In the genomic region with DNA sequence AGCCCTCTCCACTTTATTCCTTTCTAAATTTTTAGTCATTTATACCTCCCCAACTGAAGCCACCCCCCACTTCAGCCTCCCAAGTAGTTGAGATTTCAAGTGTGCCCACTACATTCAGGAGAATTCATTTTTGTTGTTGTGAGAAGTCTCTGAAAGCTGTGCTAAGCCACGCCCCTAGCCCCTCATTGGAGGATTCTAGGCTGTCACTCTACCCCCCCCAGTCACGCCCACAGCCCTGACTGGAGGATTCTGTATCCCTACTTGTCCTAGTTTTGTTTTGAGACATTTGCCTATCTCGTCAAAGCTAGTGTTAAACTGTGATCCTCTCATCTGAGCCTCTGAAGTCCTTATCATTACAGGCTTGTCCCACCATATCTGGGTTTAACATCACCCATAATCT, we compare ENCODE assay signal across 9 mouse cellular contexts. TPM values are rescaled to one million over a fixed set of nuclear protein-coding genes. Genes with fewer than 3 reads are reported as not detected.
DNase-seq lines count a peak whose midpoint lies in the region; ATAC-seq lines count a peak whose summit lies in the region.
"Had no signal": no experiment of that assay in that cellular context is flagged by ENCODE, and none has a peak within 500 bp of the region (broad histone marks: within the 10 kb centered on the region; RNA-seq: fewer than 3 reads in every experiment).

No protein-coding gene starts in this region.

- ATAC-seq in midbrain, embryonic 13.5 days: no peak
- no peak for ATAC-seq in midbrain, embryonic 11.5 days (ENCODE audit: low FRiP score)
- no peak for ATAC-seq in heart, embryonic 14.5 days (ENCODE audit: insufficient number of reproducible peaks, insufficient read depth, low FRiP score, low read depth)
- ATAC-seq in liver, embryonic 16.5 days (ENCODE audit: low read depth): no peak

- 8% methylated on average over 3 of the region's 3 CpGs for WGBS in midbrain, embryonic 13.5 days
- 4% methylated on average over 3 of the region's 3 CpGs for WGBS in midbrain, embryonic 11.5 days
- WGBS in heart, embryonic 14.5 days: 6% methylated on average over 3 of the region's 3 CpGs
- 6% methylated on average over 3 of the region's 3 CpGs for WGBS in liver, embryonic 16.5 days (ENCODE audit: insufficient replicate concordance)

- no peak overlapping the region for H3K9ac ChIP-seq in midbrain, embryonic 13.5 days (replicated peaks)
- no peak overlapping the region for H3K9ac ChIP-seq in midbrain, embryonic 11.5 days (ENCODE audit: low read length)
- no peak overlapping the region for H3K9ac ChIP-seq in heart, embryonic 14.5 days (ENCODE audit: low read length)
- H3K9ac ChIP-seq in liver, embryonic 16.5 days (ENCODE audit: low read depth, low read length): no peak overlapping the region
- H3K9ac ChIP-seq: limb, embryonic 15.5 days had no signal

- no peak overlapping the region for H3K27ac ChIP-seq in midbrain, embryonic 13.5 days
- no peak overlapping the region for H3K27ac ChIP-seq in midbrain, embryonic 11.5 days (ENCODE audit: low read depth, low read length)
- H3K27ac ChIP-seq in heart, embryonic 14.5 days (replicated peaks in 1 of 2; ENCODE audit: control insufficient read depth in 1 of 2, insufficient read depth in 1 of 2, low read depth in 2 of 2, low read length in 2 of 2): no peak overlapping the region
- H3K27ac ChIP-seq in liver, embryonic 16.5 days (ENCODE audit: low read length): no peak overlapping the region
- H3K27ac ChIP-seq: limb, embryonic 15.5 days had no signal

- H3K27me3 ChIP-seq in midbrain, embryonic 13.5 days: no peaks in the 10 kb centered on the region; the same call in 1 of the 2 replicates
- H3K27me3 ChIP-seq in midbrain, embryonic 11.5 days (ENCODE audit: control insufficient read depth, insufficient read depth, low read length): no peaks in the 10 kb centered on the region
- no peaks in the 10 kb centered on the region for H3K27me3 ChIP-seq in heart, embryonic 14.5 days (ENCODE audit: control insufficient read depth, insufficient read depth, low read length)
- H3K27me3 ChIP-seq in liver, embryonic 16.5 days (ENCODE audit: control insufficient read depth, insufficient read depth, low read depth, low read length): no peaks in the 10 kb centered on the region
- H3K27me3 ChIP-seq: limb, embryonic 15.5 days had no signal

- 0 out of 2 replicates have a peak overlapping the region, but pooled peaks have one; percentile 15 for H3K4me2 ChIP-seq in midbrain, embryonic 13.5 days (replicated peaks)
- H3K4me2 ChIP-seq in midbrain, embryonic 11.5 days: no peak overlapping the region
- peak overlapping the region; percentile 25 for H3K4me2 ChIP-seq in heart, embryonic 14.5 days (ENCODE audit: low read length)
- H3K4me2 ChIP-seq in liver, embryonic 16.5 days (ENCODE audit: low read depth, low read length): peak overlapping the region; percentile 24
- H3K4me2 ChIP-seq: limb, embryonic 15.5 days had no signal

- no peaks in the 10 kb centered on the region for H3K9me3 ChIP-seq in midbrain, embryonic 13.5 days
- H3K9me3 ChIP-seq in midbrain, embryonic 11.5 days (ENCODE audit: control insufficient read depth, low read length): no peaks in the 10 kb centered on the region
- H3K9me3 ChIP-seq in heart, embryonic 14.5 days (ENCODE audit: control insufficient read depth, low read length): no peaks in the 10 kb centered on the region
- no peaks in the 10 kb centered on the region for H3K9me3 ChIP-seq in liver, embryonic 16.5 days (replicated peaks; ENCODE audit: control insufficient read depth, low read length)
- H3K9me3 ChIP-seq: limb, embryonic 15.5 days had no signal

- H3K36me3 ChIP-seq in midbrain, embryonic 13.5 days: no peaks in the 10 kb centered on the region
- H3K36me3 ChIP-seq in midbrain, embryonic 11.5 days (ENCODE audit: control insufficient read depth, insufficient read depth, low read length): no peaks in the 10 kb centered on the region
- H3K36me3 ChIP-seq in heart, embryonic 14.5 days (ENCODE audit: control insufficient read depth, insufficient read depth, low read length): peaks cover 2% of the 10 kb centered on the region; the same call in 1 of the 2 replicates
- no peaks in the 10 kb centered on the region for H3K36me3 ChIP-seq in liver, embryonic 16.5 days (ENCODE audit: control insufficient read depth, insufficient read depth)
- H3K36me3 ChIP-seq: limb, embryonic 15.5 days had no signal

- H3K4me3 ChIP-seq in midbrain, embryonic 13.5 days (replicated peaks): no peak overlapping the region
- no peak overlapping the region for H3K4me3 ChIP-seq in midbrain, embryonic 11.5 days (ENCODE audit: low read depth, low read length)
- H3K4me3 ChIP-seq in heart, embryonic 14.5 days (ENCODE audit: control insufficient read depth in 1 of 2, insufficient read depth in 1 of 2, low read depth in 1 of 2, low read length in 2 of 2): no peak overlapping the region; a peak in 1 of 4 replicates
- H3K4me3 ChIP-seq in liver, embryonic 16.5 days (ENCODE audit: low read depth, low read length): peak overlapping the region; percentile 25; the same call in 1 of the 2 replicates
- H3K4me3 ChIP-seq: limb, embryonic 15.5 days had no signal

- peaks cover 13% of the 10 kb centered on the region for H3K4me1 ChIP-seq in midbrain, embryonic 13.5 days (replicated peaks)
- peaks cover 9% of the 10 kb centered on the region for H3K4me1 ChIP-seq in midbrain, embryonic 11.5 days (ENCODE audit: control insufficient read depth, insufficient read depth, low read length)
- H3K4me1 ChIP-seq in heart, embryonic 14.5 days (ENCODE audit: control insufficient read depth in 2 of 2, insufficient read depth in 2 of 2, low read length in 2 of 2): peaks cover 10 to 12% of the 10 kb centered on the region in 2 experiments
- H3K4me1 ChIP-seq in liver, embryonic 16.5 days (ENCODE audit: control insufficient read depth, low read depth, low read length): peaks cover 14% of the 10 kb centered on the region

- DNase-seq in midbrain, embryonic 11.5 days (ENCODE audit: low spot score, missing footprints): no peak
- peak; percentile 40 for DNase-seq in adrenal gland, postnatal 25 days
- no peak for DNase-seq in layer of hippocampus, adult 8-10 months (ENCODE audit: low spot score in 2 of 2)
- DNase-seq in right cerebral cortex, adult 18-20 months: no peak

RNA-seq across cellular contexts. Expression of gene Ushbp1, which starts 2.7 kb away (rescaled TPM):
- 4.8 and 5.4 TPM in 2 replicates for polyA plus RNA-seq in midbrain, embryonic 13.5 days (2015; fragmentation: Nextera tagmentation; extraction: Ambion mirVana)
- 2.4 and 3.3 TPM in 2 replicates for polyA plus RNA-seq in midbrain, embryonic 11.5 days (2014; fragmentation: Nextera tagmentation; extraction: Ambion mirVana)
- 20.6 and 25.8 TPM in 2 replicates for total RNA-seq in adrenal gland, postnatal 25 days (2021)
- 10.8 TPM in 2 replicates for polyA plus RNA-seq in heart, embryonic 14.5 days (2014; fragmentation: Nextera tagmentation; extraction: Ambion mirVana)
- 4.2 and 4.3 TPM in 2 replicates for polyA plus RNA-seq in liver, embryonic 16.5 days (2015; fragmentation: Nextera tagmentation; extraction: Ambion mirVana)
- 1 to 10 TPM; 3.5 to 4.9 (median 4.1) TPM for total RNA-seq in layer of hippocampus, adult 8-10 months (2022)
- total RNA-seq: common myeloid progenitor, adult 5-6 weeks had no signal

RNA-seq across cellular contexts. Expression of gene Babam1, which starts 3.8 kb away (rescaled TPM):
- 83.7 and 96.9 TPM in 2 replicates for polyA plus RNA-seq in midbrain, embryonic 13.5 days (2015; fragmentation: Nextera tagmentation; extraction: Ambion mirVana)
- polyA plus RNA-seq in midbrain, embryonic 11.5 days (2014; fragmentation: Nextera tagmentation; extraction: Ambion mirVana): 99.0 and 99.2 TPM in 2 replicates
- 105 and 116 TPM in 2 replicates for total RNA-seq in adrenal gland, postnatal 25 days (2021)
- 84.5 and 86.1 TPM in 2 replicates for polyA plus RNA-seq in heart, embryonic 14.5 days (2014; fragmentation: Nextera tagmentation; extraction: Ambion mirVana)
- polyA plus RNA-seq in liver, embryonic 16.5 days (2015; fragmentation: Nextera tagmentation; extraction: Ambion mirVana): 46.6 and 48.2 TPM in 2 replicates
- 100 to 1,000 TPM in 3 of 4 experiments, 10 to 100 TPM in 1; 95.9 to 110 (median 108) TPM for total RNA-seq in layer of hippocampus, adult 8-10 months (2022)

RNA-seq across cellular contexts. Expression of gene Nr2f6, which starts 11.1 kb away (rescaled TPM):
- 17.0 and 21.7 TPM in 2 replicates for polyA plus RNA-seq in midbrain, embryonic 13.5 days (2015; fragmentation: Nextera tagmentation; extraction: Ambion mirVana)
- polyA plus RNA-seq in midbrain, embryonic 11.5 days (2014; fragmentation: Nextera tagmentation; extraction: Ambion mirVana): 62.6 and 73.0 TPM in 2 replicates
- total RNA-seq in adrenal gland, postnatal 25 days (2021): 64.5 and 75.8 TPM in 2 replicates
- polyA plus RNA-seq in heart, embryonic 14.5 days (2014; fragmentation: Nextera tagmentation; extraction: Ambion mirVana): 57.1 and 62.4 TPM in 2 replicates
- 13.9 and 17.2 TPM in 2 replicates for polyA plus RNA-seq in liver, embryonic 16.5 days (2015; fragmentation: Nextera tagmentation; extraction: Ambion mirVana)
- 10 to 100 TPM; 38.7 to 46.1 (median 41.2) TPM for total RNA-seq in layer of hippocampus, adult 8-10 months (2022)

RNA-seq across cellular contexts. Expression of gene Ankle1, which starts 12.9 kb away (rescaled TPM):
- 14.9 and 16.1 TPM in 2 replicates for polyA plus RNA-seq in midbrain, embryonic 13.5 days (2015; fragmentation: Nextera tagmentation; extraction: Ambion mirVana)
- polyA plus RNA-seq in midbrain, embryonic 11.5 days (2014; fragmentation: Nextera tagmentation; extraction: Ambion mirVana): 14.9 and 16.3 TPM in 2 replicates
- 3.2 and 4.1 TPM in 2 replicates for total RNA-seq in adrenal gland, postnatal 25 days (2021)
- 16.7 and 20.7 TPM in 2 replicates for polyA plus RNA-seq in heart, embryonic 14.5 days (2014; fragmentation: Nextera tagmentation; extraction: Ambion mirVana)
- 39.8 and 48.1 TPM in 2 replicates for polyA plus RNA-seq in liver, embryonic 16.5 days (2015; fragmentation: Nextera tagmentation; extraction: Ambion mirVana)
- under 1 TPM; 0.18 to 0.72 (median 0.27) TPM for total RNA-seq in layer of hippocampus, adult 8-10 months (2022)

RNA-seq across cellular contexts. Expression of gene Ocel1, which starts 21.8 kb away (rescaled TPM):
- 4.9 and 5.3 TPM in 2 replicates for polyA plus RNA-seq in midbrain, embryonic 13.5 days (2015; fragmentation: Nextera tagmentation; extraction: Ambion mirVana)
- 2.9 and 3.3 TPM in 2 replicates for polyA plus RNA-seq in midbrain, embryonic 11.5 days (2014; fragmentation: Nextera tagmentation; extraction: Ambion mirVana)
- total RNA-seq in adrenal gland, postnatal 25 days (2021): 18.7 and 20.7 TPM in 2 replicates
- polyA plus RNA-seq in heart, embryonic 14.5 days (2014; fragmentation: Nextera tagmentation; extraction: Ambion mirVana): 3.6 TPM in 2 replicates
- polyA plus RNA-seq in liver, embryonic 16.5 days (2015; fragmentation: Nextera tagmentation; extraction: Ambion mirVana): 3.9 and 4.7 TPM in 2 replicates
- 10 to 100 TPM; 10.3 to 15.9 (median 14.1) TPM for total RNA-seq in layer of hippocampus, adult 8-10 months (2022)
